Mouse (Mus musculus) lung, postnatal 14 days (tissue): ENCODE results near the gene 1700029J07Rik.

Experiments
- DNase-seq: peaks from one replicate; pipeline ENCODE4 v3.0.0; 2021

The 1700029J07Rik gene

DNA sequence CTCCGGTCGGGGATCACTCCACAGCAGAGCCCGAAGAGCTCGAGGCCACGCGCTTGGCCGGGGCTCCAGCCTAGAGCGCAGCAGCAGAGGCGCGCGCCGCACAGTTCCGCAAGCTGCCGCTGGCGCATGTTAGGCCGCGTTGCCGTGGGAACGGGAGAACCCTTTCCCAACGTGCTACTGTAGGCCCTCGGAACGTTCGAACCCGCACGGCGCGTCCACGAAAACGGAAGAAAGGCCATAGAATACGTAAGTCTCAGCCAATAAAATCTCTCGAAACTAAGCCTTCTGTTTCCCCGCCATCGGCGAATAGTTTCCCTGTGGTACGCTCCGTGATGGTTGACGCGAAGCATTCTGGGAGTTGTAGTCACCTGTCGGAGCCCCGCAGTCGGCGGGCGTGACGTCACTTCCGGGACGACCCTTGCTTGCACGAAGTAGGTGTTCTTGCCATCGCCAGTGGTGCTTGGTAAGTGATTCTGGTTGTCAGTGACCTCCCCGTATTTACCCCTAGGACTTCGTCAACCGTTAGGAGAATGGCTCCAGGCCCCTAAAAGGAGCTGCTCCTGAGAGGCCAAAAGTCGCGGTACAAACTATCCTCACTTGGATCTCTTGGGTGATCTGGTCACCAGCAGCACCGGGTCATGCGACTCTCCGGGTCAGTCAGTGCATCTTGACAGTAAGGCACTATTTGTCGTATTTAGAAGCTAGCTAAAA, at the start of gene 1700029J07Rik, which contains the start of gene Ufsp2:
Gene 1700029J07Rik (minus strand): TSS at position 127 of the 711 bp plus-strand sequence.
Gene Ufsp2 (plus strand): TSS at position 403 of the 711 bp plus-strand sequence.
- DNase-seq: peak; percentile 98

DNA sequence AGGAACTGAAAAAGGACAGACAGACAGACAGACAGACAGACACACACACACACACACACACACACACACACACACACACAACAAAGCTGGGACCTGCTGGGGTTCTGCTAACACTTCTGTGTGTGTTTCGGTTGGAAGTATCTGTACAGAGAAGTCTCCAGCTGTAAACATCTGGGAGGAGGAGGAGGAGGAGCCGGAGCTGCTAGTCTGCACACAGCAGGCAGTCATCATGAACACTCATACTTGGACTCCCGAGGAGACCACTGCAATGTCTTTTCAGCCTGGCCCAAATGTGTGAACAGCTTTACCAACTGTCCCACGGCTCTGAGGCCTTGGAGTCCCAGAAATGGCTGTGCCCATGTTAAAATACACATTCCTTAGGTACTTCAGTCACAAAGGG, 49.3 kb upstream of the 1700029J07Rik start:
- peak; percentile 60 for DNase-seq

DNA sequence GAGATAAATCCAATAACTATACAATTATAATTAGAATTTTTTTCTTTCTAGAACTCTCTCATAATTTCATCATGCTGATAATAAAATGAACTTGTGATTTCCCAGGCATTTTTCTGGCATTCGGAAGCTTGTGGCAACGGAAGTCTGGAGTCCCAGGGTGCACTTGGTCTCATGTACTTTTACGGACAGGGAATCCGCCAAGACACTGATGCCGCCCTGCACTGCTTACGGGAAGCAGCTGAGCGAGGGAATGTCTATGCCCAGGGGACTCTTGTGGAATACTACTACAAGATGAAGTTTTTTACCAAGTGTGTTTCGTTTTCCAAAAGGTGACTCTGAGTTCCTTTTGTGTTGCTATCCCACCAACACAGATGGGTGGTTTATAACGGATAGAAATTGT, 47.7 kb upstream of the 1700029J07Rik start:
- DNase-seq: no peak

DNA sequence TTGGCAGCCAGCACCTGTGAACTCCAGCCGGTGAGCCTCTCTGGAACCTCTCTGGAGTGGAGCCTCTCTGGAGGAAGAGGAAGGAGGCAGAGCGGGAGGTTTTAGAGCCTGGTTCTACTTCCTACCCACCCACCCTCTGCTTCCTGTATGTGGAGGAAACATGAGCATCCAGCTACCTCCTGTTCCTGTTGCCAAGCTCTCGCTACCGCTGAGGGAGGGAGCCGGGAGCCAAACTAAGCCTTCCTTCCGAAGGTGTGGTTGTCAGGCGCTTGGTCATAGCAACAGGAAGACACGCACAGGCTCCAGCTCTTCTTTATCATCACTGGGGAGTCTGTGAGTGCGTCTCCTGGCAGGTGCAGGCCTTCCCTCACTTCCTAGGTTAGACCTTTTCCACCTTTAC, 47.2 kb upstream of the 1700029J07Rik start:
- DNase-seq: no peak

DNA sequence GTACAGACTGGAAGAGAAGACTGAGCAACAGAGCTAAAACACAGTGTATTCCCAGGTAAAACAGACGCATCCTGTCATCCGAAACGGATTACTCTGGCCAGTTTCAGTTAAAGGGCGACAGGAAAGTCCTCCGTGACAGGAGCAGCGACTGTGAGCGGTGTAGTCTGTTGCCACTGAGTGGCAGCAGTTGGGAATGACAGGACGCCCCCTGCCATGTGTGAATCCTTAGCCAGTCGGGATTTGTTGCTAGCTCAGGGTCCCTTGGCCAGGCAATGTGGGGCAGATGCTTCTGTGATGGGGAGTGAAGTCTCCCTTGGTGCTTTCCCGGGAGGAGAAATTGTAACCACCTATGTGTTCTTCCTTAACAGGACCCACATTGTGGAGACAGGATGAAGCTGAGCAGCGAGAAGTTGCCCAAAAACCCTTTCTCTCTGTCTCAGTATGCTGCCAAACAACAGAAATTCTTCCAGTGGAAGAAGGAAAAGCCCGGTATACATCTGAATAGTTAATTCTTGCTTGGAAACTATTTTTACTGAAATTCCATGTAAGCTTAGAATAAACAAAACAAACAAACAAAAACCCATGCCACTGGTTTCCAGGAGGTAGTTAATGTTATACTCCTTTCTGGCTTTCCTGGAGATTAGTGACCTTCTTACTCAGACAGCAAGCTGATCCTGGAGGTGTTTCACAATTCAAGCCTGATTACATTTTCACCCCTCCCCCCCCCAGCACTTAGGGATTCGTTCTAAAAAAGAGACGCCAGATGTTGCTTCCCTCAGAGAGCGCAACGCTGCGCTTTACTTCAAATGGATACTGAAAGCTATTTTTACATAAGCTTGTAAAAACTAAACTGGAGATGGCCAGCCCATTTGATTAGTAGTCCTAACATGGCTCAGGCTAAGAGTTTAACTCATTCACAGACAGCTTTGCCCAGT, 36.0 kb upstream of the 1700029J07Rik start:
- DNase-seq: peak; percentile 35

DNA sequence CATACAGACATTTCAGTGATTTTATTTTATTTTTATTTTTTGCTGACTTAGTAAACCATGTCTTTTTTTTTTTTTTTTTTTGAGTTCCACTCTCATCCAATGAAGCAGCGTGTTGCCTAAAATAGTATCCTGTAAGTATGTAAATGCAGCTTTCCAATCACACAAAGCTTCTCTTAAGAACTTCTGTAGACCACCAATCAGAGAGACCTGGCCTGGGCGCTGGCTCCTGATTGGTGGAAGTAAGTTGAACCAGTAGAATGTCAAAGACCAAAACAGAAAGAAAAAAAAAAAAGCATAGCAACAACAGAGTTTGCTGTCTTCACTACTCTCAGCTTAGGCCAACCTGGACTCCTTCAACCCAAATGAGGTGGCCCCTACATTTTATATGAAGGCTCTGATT, 35.3 kb upstream of the 1700029J07Rik start:
- no peak for DNase-seq

DNA sequence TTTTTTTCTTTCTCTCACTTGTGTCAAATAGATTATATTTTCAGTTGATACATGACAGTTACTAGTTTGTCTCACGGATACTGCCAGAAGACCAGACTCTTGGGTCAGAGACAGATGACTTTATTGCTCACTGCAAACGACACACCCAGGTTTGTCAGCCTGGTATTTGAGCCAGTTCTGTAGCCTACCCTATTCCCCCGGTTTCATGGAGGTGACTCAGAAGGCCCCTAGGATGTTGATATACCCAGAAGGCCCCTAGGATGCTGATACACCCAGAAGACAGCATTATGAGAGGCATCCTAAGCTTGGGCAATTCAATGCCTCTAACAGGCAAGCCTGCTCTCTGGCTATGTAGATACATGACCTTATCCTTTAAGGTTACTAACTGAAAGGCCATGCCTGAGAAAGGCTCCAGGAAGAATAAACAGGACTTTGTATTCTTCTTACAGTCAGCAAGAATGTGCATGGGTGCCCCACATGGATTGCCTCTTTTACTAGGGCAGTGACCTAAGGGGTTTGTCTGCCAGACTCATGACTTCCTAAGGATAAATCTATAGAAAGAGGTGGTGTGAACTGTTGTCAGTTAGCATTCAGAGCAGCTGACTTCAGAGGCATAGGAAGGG, 32.1 kb upstream of the 1700029J07Rik start:
- no peak for DNase-seq

DNA sequence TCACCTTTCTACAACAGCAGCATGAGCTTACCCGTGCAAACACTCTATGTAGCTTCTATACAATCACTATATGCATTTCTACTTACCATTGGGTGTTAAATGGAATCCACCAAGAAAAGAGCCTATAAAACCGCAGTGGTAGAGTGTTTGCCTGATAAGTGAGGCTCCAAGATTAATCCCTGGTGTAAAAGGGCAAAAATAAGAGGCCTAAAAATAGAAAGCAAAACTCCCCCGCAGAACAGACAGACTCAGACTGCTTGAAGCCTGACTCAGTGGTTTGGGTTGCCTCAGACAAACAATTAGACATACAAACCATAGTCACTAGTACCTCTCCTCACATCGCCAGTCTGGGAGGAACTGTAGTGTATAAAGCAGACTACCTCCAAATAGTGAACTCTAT, 30.5 kb upstream of the 1700029J07Rik start, which contains the start of gene Ankrd37:
Gene Ankrd37 (minus strand): TSS at position 112 of the 400 bp plus-strand sequence.
- no peak for DNase-seq

DNA sequence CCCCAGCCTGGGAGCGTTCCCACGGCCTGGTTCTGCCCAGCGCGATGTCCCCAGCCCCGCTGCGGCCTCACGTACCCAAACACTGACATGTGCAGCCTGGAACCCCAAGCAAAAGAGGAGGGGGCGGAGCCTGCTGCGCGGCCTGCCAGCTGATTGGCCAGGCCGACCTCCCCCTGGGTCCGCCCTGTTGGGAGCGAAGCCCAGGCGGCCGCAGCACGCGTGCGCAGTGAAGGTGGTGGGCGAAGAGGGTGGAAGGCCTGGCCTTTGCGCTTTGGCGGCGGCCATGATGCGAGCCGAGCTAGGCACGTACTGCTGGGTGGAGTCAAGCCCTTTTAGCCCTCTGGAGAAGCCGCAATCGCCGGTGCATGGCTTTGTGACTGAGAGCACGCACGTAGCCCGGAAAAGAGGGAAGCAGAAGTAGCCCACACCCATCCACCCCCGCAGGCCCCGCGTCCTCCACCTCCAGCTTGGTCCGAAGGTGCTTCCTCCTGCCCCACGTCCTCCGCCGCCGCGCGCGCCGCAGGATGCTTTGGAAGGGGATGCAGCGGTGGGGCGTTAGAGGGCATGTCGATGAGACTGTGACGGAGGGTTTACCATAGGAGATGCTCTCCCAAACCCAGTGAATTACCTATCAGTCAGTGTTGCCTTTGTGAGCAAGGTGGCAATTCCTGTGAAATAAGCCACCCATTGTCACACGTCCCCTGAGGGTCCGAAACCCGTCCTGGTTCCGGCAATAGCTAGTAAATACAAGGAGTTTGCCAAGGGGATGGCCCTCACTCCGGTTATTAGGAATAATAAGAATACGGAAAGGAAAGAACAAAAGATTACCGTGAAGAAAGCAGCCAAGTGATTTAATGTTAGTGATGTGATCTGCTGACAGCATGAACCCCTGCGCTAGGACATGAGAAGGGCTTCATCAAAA, 25.0 kb upstream of the 1700029J07Rik start:
- DNase-seq: peak; percentile 99

DNA sequence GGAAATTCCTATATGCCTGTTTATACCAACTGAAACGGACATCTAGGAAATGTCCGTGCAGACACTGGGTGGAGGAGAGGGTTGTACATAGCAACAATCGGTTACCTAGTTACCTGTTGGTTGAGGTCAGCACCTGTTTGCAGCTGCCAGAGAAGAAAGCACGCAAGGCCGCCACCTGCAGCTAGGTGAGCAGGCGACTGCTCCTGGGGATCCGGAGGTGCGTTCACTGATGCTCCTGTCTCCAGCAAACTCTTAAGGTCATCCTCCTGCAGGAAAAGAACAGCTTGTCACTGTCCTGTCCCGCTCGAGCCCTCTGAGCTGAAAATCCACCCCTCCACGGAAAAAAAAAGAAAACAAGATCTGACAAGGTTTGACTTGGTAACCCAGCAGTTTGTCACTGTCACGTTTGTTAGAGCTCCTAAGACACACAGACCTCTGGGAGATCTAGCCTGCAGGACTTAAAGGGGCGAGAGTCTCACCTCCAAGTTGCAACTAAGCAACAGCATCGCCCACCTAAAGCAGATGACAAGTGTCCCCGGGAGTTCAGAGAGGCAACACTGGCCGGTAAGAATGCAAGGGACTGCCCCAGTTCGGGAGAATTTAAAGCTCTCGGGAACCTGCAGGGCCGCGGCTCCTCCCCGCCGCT, 24.2 kb upstream of the 1700029J07Rik start, which contains the start of gene Lrp2bp:
Gene Lrp2bp (plus strand): TSS at position 166 of the 646 bp plus-strand sequence.
- DNase-seq: peak; percentile 23

DNA sequence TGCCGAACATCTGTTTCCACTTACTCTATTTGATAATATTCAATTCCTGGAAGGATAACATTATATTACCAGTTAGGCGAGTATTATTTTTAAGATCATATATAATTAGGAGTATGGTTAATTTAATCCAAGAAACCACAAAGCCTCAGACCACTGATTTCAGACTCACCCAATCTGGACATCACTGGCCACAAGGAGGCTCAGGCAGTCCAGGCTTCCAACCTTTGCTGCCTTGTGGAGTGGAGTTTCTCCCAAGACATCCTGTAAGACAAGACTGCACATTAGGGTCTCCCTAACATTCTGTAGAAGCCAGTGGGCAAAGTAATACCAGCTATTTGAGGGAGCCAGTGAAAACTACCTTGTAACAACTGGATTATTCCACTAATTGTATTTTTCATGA, 23.2 kb upstream of the 1700029J07Rik start:
- DNase-seq: no peak

DNA sequence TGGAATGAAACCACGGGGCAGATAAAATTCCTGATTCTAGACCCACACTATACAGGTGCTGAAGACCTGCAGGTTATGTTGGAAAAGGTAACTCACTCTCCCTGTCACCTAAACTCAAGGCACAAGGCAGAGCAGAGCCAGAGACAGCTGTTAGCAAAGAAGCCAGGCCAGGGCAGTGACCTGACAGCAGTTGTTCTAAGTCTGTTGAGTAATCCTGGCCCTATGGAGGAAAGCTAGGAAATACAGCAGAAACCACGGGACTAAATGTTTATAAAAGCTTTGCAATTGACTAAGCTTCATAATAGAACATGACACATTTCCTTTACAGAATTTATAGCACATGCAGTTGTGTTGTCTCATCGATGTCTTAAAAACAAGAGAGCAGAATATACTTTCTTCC, 20.5 kb upstream of the 1700029J07Rik start:
- no peak for DNase-seq

DNA sequence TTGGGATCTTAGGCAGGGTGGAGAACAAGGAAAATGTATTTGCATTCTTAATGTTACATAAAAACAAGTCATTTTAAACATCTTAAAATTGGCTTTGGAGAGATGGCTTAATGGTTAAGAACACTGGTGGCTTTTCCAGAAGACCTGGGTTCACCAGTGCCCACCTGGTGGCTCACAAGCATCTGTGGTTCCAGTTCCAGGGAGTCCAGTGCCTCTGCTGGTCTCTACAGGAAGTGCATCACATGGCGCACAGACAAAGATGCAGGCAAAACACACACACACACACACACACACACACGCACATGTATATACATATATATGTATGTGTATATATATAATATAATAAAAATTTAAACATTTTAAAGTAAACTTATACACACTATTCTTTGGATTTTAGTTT, 19.1 kb upstream of the 1700029J07Rik start:
- no peak for DNase-seq

DNA sequence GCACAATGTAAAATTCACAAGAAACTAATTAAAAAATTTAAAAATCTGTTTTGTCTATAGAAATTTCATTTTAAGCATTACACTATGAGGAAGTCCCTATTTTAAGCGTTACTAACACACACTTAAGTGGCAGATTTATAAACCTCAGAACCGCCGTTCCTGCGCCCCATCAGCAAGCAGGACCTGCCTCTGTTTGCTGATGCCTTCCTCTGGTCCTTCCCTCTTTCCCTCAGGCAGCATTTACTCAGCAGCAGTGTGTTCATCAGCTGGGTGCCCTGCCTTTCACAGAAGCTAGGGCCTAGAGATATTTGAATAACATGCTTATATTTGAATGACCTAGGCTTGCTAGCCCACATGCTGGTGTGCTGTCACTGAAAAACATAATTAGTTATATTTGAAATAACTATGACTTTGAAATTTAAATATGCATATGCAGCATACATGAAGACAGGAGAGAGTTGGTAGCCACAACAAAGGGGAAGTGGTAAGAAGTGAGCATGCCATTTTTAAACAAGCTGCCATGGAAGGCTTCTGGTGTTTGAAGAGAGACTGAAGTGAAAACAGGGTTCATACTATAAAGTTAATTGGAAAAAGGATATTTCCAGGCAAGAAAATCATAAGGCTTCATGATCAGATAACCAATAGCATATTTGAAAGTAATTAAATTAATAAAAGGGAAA, 15.7 kb upstream of the 1700029J07Rik start:
- no peak for DNase-seq

DNA sequence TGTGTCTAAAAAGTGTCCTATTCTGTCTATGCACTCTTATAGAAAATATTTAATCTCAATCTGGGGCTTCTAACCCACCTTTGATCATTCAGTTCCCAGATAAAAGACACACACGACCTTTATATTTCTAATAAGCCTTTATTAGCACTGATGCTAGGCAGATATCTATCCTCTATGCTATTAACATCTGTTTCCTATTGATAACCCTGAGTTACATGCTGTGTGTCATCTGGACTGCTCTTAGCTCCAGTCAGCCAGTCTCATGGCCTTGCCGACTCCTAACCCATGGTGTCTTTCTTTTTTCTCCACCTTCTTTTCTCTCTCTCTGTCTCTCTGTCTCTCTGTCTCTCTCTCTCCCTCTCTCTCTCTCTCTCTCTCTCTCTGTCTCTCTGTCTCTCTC, 13.1 kb upstream of the 1700029J07Rik start:
- DNase-seq: no peak

DNA sequence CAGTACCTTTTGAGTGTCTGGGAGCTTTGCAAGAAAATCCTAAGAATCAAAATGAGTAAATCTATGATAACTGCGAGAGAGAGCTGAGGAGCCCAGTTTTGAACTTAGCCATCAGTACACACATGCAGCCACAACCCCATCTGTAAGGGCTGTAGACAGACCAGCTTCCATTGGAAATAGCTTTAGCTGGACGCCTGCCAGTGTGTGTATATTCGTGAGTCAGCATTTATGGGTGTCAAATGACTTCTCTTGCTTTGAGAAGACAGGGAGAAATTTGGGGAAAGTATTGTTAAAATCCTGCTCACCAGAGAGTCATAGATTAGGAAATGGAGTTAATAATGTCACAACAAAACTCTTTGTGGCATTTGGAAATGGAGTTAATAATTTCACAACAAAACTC, 11.6 kb upstream of the 1700029J07Rik start:
- DNase-seq: no peak

DNA sequence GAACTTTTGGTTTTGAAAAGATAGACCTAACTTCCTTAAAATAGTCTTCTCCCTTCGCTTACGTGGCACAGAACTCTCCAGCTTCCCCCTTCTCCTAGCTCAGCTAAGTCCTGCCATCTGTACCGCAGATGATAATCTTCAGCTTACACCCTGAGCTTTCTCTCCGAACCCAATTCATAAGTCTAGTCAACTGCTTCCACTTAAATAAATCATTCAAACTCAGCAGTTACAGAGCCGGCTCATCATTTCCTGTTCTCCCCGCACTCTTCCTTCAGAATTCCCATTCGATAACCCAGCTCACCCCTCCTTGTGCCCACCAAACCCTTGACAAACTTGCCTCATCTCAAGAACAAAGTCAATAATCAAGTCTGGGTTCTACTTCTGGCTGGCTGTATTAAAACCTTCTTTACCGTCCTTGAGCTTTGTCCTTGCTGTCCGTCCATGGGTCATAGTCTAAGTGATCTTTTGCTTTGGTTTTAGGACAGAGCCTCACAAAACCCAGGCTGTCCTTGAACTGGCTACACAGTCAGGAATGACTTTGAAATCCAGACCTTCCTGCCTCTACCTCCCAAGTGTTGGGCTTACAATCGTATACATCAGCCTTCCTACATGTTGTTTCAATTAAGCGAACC, 901 bp upstream of the 1700029J07Rik start:
- DNase-seq: no peak

DNA sequence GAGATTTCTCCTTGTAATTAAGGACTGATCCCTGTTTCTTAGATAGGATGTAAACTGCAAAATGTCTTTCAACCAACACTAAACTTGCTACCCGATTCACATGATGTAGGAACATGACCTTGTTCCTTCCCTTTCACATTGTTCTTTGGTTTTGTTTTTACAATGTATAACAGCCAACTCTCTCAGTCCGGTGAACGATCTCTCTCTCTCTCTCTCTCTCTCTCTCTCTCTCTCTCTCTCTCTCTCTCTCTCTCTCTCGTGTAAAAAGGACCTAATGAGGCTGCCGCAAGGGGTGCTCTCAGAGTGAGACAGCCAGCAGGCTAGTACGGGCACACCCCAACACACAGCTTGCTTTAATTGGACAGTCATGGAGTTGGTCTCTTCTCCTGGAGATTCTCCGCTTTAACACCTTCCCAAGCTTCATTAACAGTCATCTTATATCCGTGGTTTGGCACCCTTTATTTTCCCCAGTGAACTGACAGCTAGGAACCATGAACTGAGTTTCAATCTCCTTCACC, 1.0 kb downstream of the 1700029J07Rik start:
- no peak for DNase-seq

DNA sequence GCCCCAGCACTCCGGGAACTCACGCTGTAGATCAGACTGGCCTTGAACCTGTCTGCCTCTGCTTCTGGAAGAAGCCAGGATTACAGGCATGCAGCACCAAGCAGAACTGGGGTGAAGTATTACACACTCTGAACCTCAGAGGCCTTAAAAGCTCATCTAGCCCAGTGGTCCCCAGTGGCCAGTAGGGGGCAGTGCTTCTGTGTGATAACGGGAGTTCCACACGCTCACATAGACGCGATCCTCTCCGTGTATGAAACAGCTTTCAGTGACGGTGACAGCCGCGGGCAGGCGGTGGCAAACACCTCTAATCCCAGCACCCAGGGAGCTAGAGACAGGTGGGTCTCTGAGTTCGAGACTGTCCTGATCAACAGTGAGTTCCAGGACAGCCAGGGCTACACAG, 4.2 kb downstream of the 1700029J07Rik start:
- no peak for DNase-seq

DNA sequence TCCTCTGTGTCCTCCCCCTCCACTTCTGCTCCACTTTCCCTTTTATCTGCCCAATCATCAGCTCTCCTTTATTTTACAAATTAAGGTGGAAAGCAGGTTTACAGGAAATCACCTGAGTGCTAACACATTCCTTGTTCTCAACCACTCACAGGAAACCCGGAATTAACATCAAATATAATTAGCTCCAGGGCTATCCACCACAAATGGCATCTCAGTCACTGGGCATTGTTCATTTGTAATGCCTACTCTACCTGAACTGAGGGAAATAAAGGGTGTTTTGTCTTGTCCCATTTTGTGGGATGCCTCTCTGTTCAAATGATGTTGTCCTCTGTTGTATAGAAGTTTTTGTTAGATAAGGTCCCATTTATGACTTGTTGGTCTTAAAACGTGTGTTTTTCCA, 24.4 kb downstream of the 1700029J07Rik start:
- no peak for DNase-seq
